Mouse (Mus musculus): ENCODE results near the gene Icosl. TPM values are rescaled to one million over a fixed set of nuclear protein-coding genes. Genes with fewer than 3 reads are reported as not detected.

Icosl gene
- polyA plus RNA-seq, 1 experiment = not detected

DNA sequence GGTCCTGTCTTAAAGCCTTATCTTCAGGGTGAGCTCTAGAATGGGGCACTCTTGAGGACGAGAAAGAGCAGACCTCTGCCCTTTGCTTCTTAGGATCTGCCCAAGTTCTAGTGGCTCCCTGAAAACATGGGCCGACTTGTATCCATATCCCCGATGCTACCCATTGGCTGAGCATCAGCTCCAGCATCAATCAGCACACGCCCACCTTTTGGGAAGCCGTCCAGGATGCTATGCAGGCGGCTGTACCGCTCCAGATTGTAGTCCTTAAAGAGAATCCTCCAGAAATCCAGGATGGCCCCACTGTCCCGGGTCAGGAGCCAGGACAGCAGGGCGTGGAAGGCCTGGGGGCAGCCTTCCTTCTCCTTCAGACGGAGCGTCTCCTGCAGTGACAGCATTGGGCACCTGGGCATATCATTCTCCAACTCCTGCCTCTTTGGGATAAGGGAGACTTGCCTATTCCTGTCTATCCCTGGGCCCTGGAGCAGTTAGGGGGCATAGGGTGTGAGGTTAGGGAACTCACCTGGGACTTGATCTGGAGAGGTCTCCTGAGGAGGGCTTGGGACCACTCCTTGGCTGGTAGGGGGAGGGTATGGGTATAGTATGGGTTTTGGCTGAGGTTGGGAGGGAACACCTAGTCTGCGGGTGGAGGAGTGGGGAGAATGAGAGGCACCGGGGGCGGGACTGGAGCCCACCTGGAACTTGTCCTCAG lies 26.3 kb upstream of the Icosl start:
- Histone ChIP-seq H3K27ac (ENCODE audit: insufficient read depth, low read depth, low read length) (no peak overlapping the region), H3K4me1 (ENCODE audit: control insufficient read depth, insufficient read depth, low read length) (peaks cover 9% of the 10 kb centered on the region), H3K4me3 (ENCODE audit: insufficient read depth, low read depth, low read length) (0 out of 2 replicates have a peak overlapping the region, but pooled peaks have one; percentile 15)
- no peak for TF ChIP-seq CTCF (IDR thresholded peaks at IDR 0.05; ENCODE audit: insufficient read depth, low read depth, low read length)
- TF ChIP-seq POLR2A (IDR thresholded peaks at IDR 0.05; ENCODE audit: insufficient read depth, low read depth, low read length) = no peak
- WGBS = 64% methylated on average over 14 of the region's 14 CpGs

DNA sequence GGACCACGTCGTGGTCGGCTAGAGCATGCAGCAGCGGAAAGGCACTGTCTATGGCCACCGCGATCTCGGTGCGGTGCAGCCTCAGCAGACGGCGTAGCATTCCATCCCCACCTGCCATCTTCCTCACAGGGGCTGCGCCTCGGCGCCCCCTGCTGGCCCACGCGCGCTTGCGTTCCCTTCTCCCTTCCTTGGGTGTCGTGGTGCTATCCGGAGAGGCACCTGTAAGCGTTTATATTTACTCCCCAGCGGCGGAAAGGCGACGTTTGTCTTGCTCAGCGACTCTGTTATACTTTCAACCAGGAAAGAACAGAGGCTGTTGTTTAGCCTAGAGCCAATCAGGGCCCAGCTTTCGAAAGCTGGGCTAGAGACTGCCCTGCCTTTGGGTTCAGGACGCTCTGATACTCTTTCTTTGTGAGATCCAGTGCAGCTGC lies 25.7 kb upstream of the Icosl start, which contains the start of gene Aire:
Gene Aire, minus strand, starts transcription at position 205 of the 431 bp plus-strand sequence.
- peak; percentile 88 for TF ChIP-seq CTCF (IDR thresholded peaks at IDR 0.05; ENCODE audit: insufficient read depth, low read depth, low read length)
- TF ChIP-seq POLR2A (IDR thresholded peaks at IDR 0.05; ENCODE audit: insufficient read depth, low read depth, low read length) = no peak
- H3K4me3 ChIP-seq (ENCODE audit: insufficient read depth, low read depth, low read length) = 0 out of 2 replicates have a peak within 1 kb of the TSS, but pooled peaks have one; percentile 15
- H3K27ac ChIP-seq (ENCODE audit: insufficient read depth, low read depth, low read length) = no peak within 1 kb of the TSS
- WGBS = under 1% methylated on average over 27 of the region's 27 CpGs
- H3K4me1 ChIP-seq (ENCODE audit: control insufficient read depth, insufficient read depth, low read length) = peaks cover 9% of the 10 kb centered on the region

DNA sequence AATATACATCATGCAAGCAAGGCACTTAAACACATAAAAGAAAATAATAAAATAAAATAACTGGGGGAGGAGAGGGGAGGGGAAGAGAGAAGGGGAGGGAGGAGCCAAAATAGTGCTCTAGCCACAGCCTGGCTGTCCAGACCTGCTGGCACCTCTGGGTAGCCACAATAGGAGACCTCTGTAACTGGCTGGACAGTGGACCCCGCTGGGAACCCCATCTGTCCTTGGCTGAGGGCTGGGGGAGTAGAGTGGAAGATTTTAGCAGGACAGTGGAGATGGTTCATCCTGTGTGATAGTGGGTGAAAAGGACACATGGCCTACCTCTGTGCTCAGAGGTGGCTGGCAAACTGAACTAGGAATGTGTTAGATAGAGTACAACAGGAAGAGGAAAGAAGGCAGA lies 24.6 kb upstream of the Icosl start:
- no peak overlapping the region for H3K4me3 ChIP-seq (ENCODE audit: insufficient read depth, low read depth, low read length)
- 78% methylated on average over 1 of the region's 1 CpGs for WGBS

DNA sequence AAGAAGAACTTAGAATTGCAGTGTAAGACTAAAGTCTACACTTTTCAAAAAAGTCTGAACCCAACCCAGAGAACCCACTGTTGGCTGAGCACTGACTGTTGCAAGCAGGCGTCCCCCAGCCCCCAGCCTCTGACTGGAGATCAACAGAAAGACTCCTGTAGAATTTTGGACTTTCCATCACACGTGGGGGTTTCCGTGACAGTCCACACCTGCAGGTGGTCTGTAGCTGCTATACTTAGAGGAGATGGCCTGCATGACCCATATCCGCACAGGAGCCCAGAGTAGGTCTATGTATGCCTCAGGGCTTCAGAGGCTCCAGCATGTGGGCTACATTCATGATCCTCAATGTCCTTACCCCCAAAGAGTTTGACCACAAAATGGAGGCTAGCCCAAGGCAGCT lies 22.7 kb upstream of the Icosl start:
- H3K4me1 ChIP-seq (ENCODE audit: control insufficient read depth, insufficient read depth, low read length) = peaks cover 9% of the 10 kb centered on the region
- no peak overlapping the region for H3K27ac ChIP-seq (ENCODE audit: insufficient read depth, low read depth, low read length)
- no peak overlapping the region for H3K4me3 ChIP-seq (ENCODE audit: insufficient read depth, low read depth, low read length)
- TF ChIP-seq CTCF (IDR thresholded peaks at IDR 0.05; ENCODE audit: insufficient read depth, low read depth, low read length) (no peak), POLR2A (IDR thresholded peaks at IDR 0.05; ENCODE audit: insufficient read depth, low read depth, low read length) (no peak)
- WGBS = 92% methylated on average over 4 of the region's 4 CpGs

More for the DNA sequence above, 24.6 kb upstream of the Icosl start:
- peaks cover 9% of the 10 kb centered on the region for H3K4me1 ChIP-seq (ENCODE audit: control insufficient read depth, insufficient read depth, low read length)
- H3K27ac ChIP-seq (ENCODE audit: insufficient read depth, low read depth, low read length) = no peak overlapping the region
- no peak for TF ChIP-seq CTCF (IDR thresholded peaks at IDR 0.05; ENCODE audit: insufficient read depth, low read depth, low read length)
- TF ChIP-seq POLR2A (IDR thresholded peaks at IDR 0.05; ENCODE audit: insufficient read depth, low read depth, low read length) = no peak

DNA sequence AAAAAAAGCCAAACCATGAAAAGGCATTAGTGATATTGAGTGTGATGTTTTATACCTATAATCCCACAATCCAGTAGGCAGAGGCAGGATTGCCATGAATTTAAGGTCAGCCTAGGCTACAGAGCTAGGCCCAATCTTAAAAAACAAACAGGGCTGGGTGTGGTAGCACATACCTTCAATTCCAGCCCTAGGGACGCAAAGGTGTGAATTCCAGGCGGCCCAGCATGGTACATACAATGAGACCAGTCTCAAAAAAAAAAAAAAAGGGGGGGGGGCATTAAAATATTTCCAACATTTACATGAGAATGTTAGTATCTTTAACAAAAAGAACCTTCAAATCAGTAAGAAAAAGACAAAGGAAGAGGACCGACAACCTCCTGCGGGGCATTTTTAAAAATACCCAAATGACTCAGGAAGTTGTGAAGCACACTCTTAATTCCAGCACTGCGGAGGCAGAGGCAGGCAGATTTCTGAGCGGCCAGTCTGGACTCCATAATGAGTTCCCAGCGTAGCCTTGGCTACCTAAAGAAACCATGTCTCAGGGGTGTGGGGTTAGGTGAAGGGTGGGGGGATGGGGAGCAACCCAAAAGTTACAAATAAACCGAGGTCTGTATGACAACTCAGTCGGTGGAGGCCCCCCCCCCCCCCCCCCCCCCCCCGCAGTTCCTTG lies 20.9 kb upstream of the Icosl start:
- peaks cover 5% of the 10 kb centered on the region for H3K4me1 ChIP-seq (ENCODE audit: control insufficient read depth, insufficient read depth, low read length)
- WGBS = 79% methylated on average over 10 of the region's 10 CpGs
- no peak for TF ChIP-seq POLR2A (IDR thresholded peaks at IDR 0.05; ENCODE audit: insufficient read depth, low read depth, low read length)
- no peak for TF ChIP-seq CTCF (IDR thresholded peaks at IDR 0.05; ENCODE audit: insufficient read depth, low read depth, low read length)
- no peak overlapping the region for H3K4me3 ChIP-seq (ENCODE audit: insufficient read depth, low read depth, low read length)
- no peak overlapping the region for H3K27ac ChIP-seq (ENCODE audit: insufficient read depth, low read depth, low read length)

DNA sequence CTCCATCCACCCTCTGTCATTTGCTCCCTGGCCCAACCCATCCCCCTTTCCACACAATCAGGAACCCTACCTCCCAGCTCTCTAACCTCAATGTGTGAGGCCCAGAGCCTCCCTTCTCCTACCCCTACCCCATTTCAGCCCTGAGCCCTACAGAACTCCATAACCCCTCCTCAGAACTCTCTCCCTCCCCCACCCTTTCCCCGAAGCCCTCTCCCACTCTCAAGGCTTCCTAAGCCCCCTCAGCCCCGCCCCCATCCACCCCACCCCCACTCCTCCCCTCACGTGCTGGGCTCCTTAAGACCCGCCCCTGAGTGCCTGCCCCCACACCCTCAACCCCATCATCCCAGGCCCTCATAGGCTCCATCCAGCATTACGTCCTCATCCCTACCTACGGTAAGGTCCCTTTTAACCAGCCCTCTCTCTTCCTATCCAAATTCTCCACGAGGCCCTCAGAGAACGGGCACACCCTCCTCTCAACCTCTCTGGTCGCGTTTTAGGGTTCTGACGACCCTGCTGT lies 19.5 kb upstream of the Icosl start:
- 62% methylated on average over 11 of the region's 11 CpGs for WGBS
- Histone ChIP-seq H3K4me3 (ENCODE audit: insufficient read depth, low read depth, low read length) (no peak overlapping the region), H3K4me1 (ENCODE audit: control insufficient read depth, insufficient read depth, low read length) (no peaks in the 10 kb centered on the region), H3K27ac (ENCODE audit: insufficient read depth, low read depth, low read length) (no peak overlapping the region)
- TF ChIP-seq CTCF (IDR thresholded peaks at IDR 0.05; ENCODE audit: insufficient read depth, low read depth, low read length) = no peak
- TF ChIP-seq POLR2A (IDR thresholded peaks at IDR 0.05; ENCODE audit: insufficient read depth, low read depth, low read length) = no peak

DNA sequence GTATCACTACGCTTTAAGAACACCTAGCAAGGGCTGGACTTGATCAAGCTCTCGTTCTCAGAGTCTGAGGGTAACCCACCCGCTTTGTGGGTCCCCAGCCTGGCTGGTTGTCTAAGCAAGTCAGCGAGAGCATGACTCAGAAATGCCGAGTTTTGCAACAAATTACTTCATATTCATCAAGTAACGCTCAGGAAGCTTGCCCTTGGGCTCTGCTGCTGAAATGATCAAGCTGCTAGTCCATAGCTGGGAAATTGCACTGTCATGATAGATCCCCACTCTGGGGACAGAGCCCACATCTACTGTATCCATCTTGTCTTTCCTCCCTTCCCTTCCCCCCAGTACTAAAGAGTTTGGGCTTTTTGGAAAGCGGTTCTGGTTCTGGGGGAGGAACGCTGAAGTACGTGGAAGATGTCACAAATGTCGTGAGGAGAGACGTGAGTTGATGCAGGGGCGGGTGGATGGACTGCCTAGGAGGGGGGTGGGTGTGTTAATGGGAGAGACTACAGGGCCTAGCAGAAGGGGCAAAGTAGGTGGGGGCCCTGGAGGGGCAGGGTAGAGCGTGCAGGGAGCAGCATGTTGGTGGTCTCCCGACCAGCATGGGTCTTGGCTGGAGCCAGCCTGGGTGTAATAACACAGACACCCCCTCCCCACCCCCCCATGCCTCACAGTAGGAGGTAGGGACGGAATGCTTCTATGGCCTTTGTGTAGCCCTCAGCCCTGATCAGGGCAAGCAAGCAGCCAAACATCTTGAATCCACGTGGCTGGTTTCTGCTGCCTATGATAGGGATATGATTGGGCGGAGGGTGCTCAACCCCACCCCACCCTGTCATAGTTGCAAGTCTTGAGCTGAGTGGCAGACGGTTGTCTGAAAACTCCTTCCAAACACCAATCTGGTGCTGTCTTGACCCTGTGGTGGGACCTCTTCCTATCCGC lies 14.2 kb upstream of the Icosl start:
- TF ChIP-seq POLR2A (IDR thresholded peaks at IDR 0.05; ENCODE audit: insufficient read depth, low read depth, low read length) (no peak), CTCF (IDR thresholded peaks at IDR 0.05; ENCODE audit: insufficient read depth, low read depth, low read length) (no peak)
- 70% methylated on average over 19 of the region's 19 CpGs for WGBS
- no peak overlapping the region for H3K4me3 ChIP-seq (ENCODE audit: insufficient read depth, low read depth, low read length)
- H3K27ac ChIP-seq (ENCODE audit: insufficient read depth, low read depth, low read length) = no peak overlapping the region
- no peaks in the 10 kb centered on the region for H3K4me1 ChIP-seq (ENCODE audit: control insufficient read depth, insufficient read depth, low read length)

DNA sequence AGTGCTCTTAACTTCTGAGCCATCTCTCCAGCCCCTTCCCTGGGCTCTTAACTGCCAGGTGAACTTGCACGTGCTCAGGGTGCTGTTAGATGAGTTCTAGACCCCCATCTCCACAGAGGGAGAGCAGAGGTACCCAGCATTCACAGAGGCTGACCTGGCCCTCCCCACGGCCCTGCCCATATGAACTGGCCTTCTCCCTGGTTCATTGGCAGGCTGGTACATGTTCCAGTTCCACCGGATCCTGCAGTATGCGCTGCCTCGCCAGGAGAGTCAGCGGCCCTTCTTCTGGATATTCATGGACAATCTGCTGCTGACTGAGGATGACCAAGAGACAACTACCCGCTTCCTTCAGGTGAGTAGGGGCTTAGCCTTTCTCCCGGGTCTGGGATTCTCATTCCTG lies 12.0 kb upstream of the Icosl start:
- no peak overlapping the region for H3K27ac ChIP-seq (ENCODE audit: insufficient read depth, low read depth, low read length)
- no peak overlapping the region for H3K4me3 ChIP-seq (ENCODE audit: insufficient read depth, low read depth, low read length)
- no peaks in the 10 kb centered on the region for H3K4me1 ChIP-seq (ENCODE audit: control insufficient read depth, insufficient read depth, low read length)
- no peak for TF ChIP-seq POLR2A (IDR thresholded peaks at IDR 0.05; ENCODE audit: insufficient read depth, low read depth, low read length)
- no peak for TF ChIP-seq CTCF (IDR thresholded peaks at IDR 0.05; ENCODE audit: insufficient read depth, low read depth, low read length)
- WGBS = 92% methylated on average over 8 of the region's 8 CpGs

Measured in olfactory bulb, adult 2 months (tissue).